Mouse (Mus musculus): Measurements from ENCODE around the gene Cpm. TPM values are rescaled to one million over a fixed set of nuclear protein-coding genes. Genes with fewer than 3 reads are reported as not detected.
A peak's percentile ranks its signal among the peaks of the same experiment; 100 is the strongest.

Cpm gene
- polyA plus RNA-seq, 2 experiments = 3.9 to 9.1 TPM

DNA sequence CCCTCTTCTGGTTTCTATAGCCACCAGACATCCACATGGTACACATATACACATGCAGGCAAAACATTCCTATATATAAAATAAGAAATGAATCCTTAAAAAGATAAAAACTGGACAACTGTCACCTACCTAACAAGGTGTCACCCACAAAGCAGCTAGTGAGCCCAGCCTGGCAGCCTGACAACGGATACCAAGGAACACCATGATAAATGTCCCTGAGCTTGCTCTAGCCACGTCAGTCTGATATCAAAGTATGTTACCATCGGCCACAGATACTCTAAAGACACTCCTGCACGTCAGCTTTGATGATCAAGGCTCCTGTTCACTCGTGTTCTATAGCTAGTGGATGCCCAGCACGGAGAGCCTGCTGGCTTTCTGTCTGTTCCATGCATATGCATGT, 77.1 kb downstream of the Cpm start:
- TF ChIP-seq EP300 (IDR thresholded peaks at IDR 0.05; ENCODE audit: low read depth) (no peak), CTCF (IDR thresholded peaks at IDR 0.05; ENCODE audit: low read depth) (no peak)
- no peak overlapping the region for H3K4me3 ChIP-seq (ENCODE audit: insufficient read depth in 1 of 2, low read depth in 2 of 2, low read length in 2 of 2)
- DNase-seq (ENCODE audit: low read depth in 3 of 3, low spot score in 3 of 3) (no peak), ATAC-seq (ENCODE audit: insufficient read depth) (no peak)
- 74% methylated on average over 6 of the region's 6 CpGs for WGBS (ENCODE audit: insufficient replicate concordance)
- no peaks in the 10 kb centered on the region for H3K9me3 ChIP-seq (ENCODE audit: control insufficient read depth, low read length)
- peaks cover 0 to 3% of the 10 kb centered on the region in 2 experiments; a peak in 3 of 4 replicates for H3K4me1 ChIP-seq (replicated peaks; ENCODE audit: control insufficient read depth in 2 of 2, insufficient read depth in 2 of 2, low read length in 1 of 2)
- no peak overlapping the region for H3K9ac ChIP-seq (replicated peaks)
- peaks cover 48% of the 10 kb centered on the region for H3K36me3 ChIP-seq (replicated peaks; ENCODE audit: control insufficient read depth, insufficient read depth, low read depth)
- H3K27me3 ChIP-seq (ENCODE audit: control insufficient read depth, insufficient read depth, low read length) = no peaks in the 10 kb centered on the region
- H3K4me2 ChIP-seq (ENCODE audit: low read depth) = no peak overlapping the region
- H3K27ac ChIP-seq = no peak overlapping the region

GRCm38 (mm10) chr10:117707114-117707838, 78.0 kb downstream of the Cpm start:
- Histone ChIP-seq H3K9ac (replicated peaks) (no peak overlapping the region), H3K9me3 (ENCODE audit: control insufficient read depth, low read length) (no peaks in the 10 kb centered on the region), H3K4me2 (ENCODE audit: low read depth) (no peak overlapping the region), H3K4me3 (ENCODE audit: insufficient read depth in 1 of 2, low read depth in 2 of 2, low read length in 2 of 2) (no peak overlapping the region), H3K36me3 (replicated peaks; ENCODE audit: control insufficient read depth, insufficient read depth, low read depth) (peaks cover 41% of the 10 kb centered on the region), H3K27ac (no peak overlapping the region), H3K4me1 (replicated peaks; ENCODE audit: control insufficient read depth in 2 of 2, insufficient read depth in 2 of 2, low read length in 1 of 2) (peaks cover 0 to 4% of the 10 kb centered on the region in 2 experiments; a peak in 3 of 4 replicates), H3K27me3 (ENCODE audit: control insufficient read depth, insufficient read depth, low read length) (no peaks in the 10 kb centered on the region)
- ATAC-seq (ENCODE audit: insufficient read depth) (no peak), DNase-seq (ENCODE audit: low read depth in 3 of 3, low spot score in 3 of 3) (no peak)
- TF ChIP-seq CTCF (IDR thresholded peaks at IDR 0.05; ENCODE audit: low read depth) = no peak
- TF ChIP-seq EP300 (IDR thresholded peaks at IDR 0.05; ENCODE audit: low read depth) = no peak
- WGBS (ENCODE audit: insufficient replicate concordance) = 72% methylated on average over 2 of the region's 2 CpGs

- Histone ChIP-seq H3K36me3 (replicated peaks; ENCODE audit: control insufficient read depth, insufficient read depth, low read depth) (peaks cover 33% of the 10 kb centered on the region), H3K4me1 (replicated peaks; ENCODE audit: control insufficient read depth in 2 of 2, insufficient read depth in 2 of 2, low read length in 1 of 2) (peaks cover 0 to 6% of the 10 kb centered on the region in 2 experiments; a peak in 3 of 4 replicates), H3K9me3 (ENCODE audit: control insufficient read depth, low read length) (no peaks in the 10 kb centered on the region), H3K27me3 (ENCODE audit: control insufficient read depth, insufficient read depth, low read length) (no peaks in the 10 kb centered on the region), H3K9ac (replicated peaks) (no peak overlapping the region), H3K4me2 (ENCODE audit: low read depth) (peak overlapping the region; percentile 77), H3K27ac (no peak overlapping the region), H3K4me3 (ENCODE audit: insufficient read depth in 1 of 2, low read depth in 2 of 2, low read length in 2 of 2) (no peak overlapping the region)
- WGBS (ENCODE audit: insufficient replicate concordance) = 88% methylated on average over 2 of the region's 2 CpGs
- TF ChIP-seq EP300 (IDR thresholded peaks at IDR 0.05; ENCODE audit: low read depth) (no peak), CTCF (IDR thresholded peaks at IDR 0.05; ENCODE audit: low read depth) (no peak)
- ATAC-seq (ENCODE audit: insufficient read depth) = no peak
- DNase-seq (ENCODE audit: low read depth in 3 of 3, low spot score in 3 of 3) = no peak
Measured at GRCm38 (mm10) chr10:117708376-117708775, 79.1 kb downstream of the Cpm start.

DNA sequence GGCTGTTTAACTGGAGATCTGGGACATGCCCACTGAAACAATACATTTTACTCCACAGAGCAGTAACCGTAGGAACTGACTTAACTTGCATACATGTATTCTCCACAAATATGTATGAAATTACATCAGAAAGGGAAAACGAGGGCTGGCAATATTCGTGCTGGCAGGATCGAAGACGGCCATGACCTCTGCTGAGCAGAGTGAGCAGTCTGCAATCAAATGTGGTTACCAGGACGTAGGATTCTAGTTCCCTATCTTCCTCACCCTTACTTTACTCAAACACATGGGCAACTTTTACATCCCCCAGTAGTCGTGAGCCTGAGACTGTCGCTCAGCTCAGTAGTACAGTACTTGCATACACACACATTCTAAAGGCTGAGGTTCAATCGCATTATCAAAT, 79.6 kb downstream of the Cpm start:
- H3K4me3 ChIP-seq (ENCODE audit: insufficient read depth in 1 of 2, low read depth in 2 of 2, low read length in 2 of 2) = peak overlapping the region; percentile 54 to 94
- H3K4me1 ChIP-seq (replicated peaks; ENCODE audit: control insufficient read depth in 2 of 2, insufficient read depth in 2 of 2, low read length in 1 of 2) = peaks cover 0 to 6% of the 10 kb centered on the region in 2 experiments; a peak in 3 of 4 replicates
- no peak for TF ChIP-seq CTCF (IDR thresholded peaks at IDR 0.05; ENCODE audit: low read depth)
- TF ChIP-seq EP300 (IDR thresholded peaks at IDR 0.05; ENCODE audit: low read depth) = no peak
- ATAC-seq (ENCODE audit: insufficient read depth) (no peak), DNase-seq (ENCODE audit: low read depth in 3 of 3, low spot score in 3 of 3) (no peak)
- no peaks in the 10 kb centered on the region for H3K9me3 ChIP-seq (ENCODE audit: control insufficient read depth, low read length)
- H3K36me3 ChIP-seq (replicated peaks; ENCODE audit: control insufficient read depth, insufficient read depth, low read depth) = peaks cover 28% of the 10 kb centered on the region
- H3K4me2 ChIP-seq (ENCODE audit: low read depth) = peak overlapping the region; percentile 77
- H3K9ac ChIP-seq (replicated peaks) = peak overlapping the region; percentile 29; the same call in 1 of the 2 replicates
- no peak overlapping the region for H3K27ac ChIP-seq
- H3K27me3 ChIP-seq (ENCODE audit: control insufficient read depth, insufficient read depth, low read length) = no peaks in the 10 kb centered on the region
- 38% methylated on average over 9 of the region's 9 CpGs for WGBS (ENCODE audit: insufficient replicate concordance)

DNA sequence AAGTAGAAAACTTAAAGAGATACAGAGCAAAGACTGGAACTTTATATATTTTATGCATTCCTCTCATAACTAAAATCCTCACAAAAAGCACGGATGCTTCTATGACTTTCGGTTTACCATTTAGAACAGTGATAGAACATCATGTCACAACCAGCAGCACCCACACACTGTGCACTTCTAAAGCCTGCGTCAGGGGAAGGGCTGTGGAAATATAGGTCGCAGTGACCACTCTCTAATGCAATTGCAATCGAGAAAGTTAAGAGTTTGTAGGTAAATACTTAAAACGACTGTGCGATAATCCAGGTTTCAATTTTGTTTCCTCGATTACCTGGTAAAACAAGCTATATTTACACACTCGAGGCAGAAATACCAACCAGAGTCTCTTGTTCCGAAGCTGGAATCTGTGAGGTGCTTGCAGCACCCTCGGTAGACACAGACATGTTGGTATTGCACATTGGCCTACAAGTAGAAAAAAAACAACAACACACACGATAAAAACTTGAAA, 80.1 kb downstream of the Cpm start:
- H3K4me3 ChIP-seq (ENCODE audit: insufficient read depth in 1 of 2, low read depth in 2 of 2, low read length in 2 of 2) = peak overlapping the region; percentile 76 to 94
- TF ChIP-seq CTCF (IDR thresholded peaks at IDR 0.05; ENCODE audit: low read depth) (no peak), EP300 (IDR thresholded peaks at IDR 0.05; ENCODE audit: low read depth) (no peak)
- no peaks in the 10 kb centered on the region for H3K9me3 ChIP-seq (ENCODE audit: control insufficient read depth, low read length)
- peaks cover 25% of the 10 kb centered on the region for H3K36me3 ChIP-seq (replicated peaks; ENCODE audit: control insufficient read depth, insufficient read depth, low read depth)
- H3K27ac ChIP-seq = peak overlapping the region; percentile 79; the same call in 1 of the 2 replicates
- no peaks in the 10 kb centered on the region for H3K27me3 ChIP-seq (ENCODE audit: control insufficient read depth, insufficient read depth, low read length)
- ATAC-seq (ENCODE audit: insufficient read depth) (no peak), DNase-seq (ENCODE audit: low read depth in 3 of 3, low spot score in 3 of 3) (no peak)
- peak overlapping the region; percentile 97 for H3K9ac ChIP-seq (replicated peaks)
- 20% methylated on average over 12 of the region's 12 CpGs for WGBS (ENCODE audit: insufficient replicate concordance)
- peaks cover 0 to 9% of the 10 kb centered on the region in 2 experiments; a peak in 3 of 4 replicates for H3K4me1 ChIP-seq (replicated peaks; ENCODE audit: control insufficient read depth in 2 of 2, insufficient read depth in 2 of 2, low read length in 1 of 2)
- peak overlapping the region; percentile 77 for H3K4me2 ChIP-seq (ENCODE audit: low read depth)

Data from liver, embryonic 14.5 days (tissue).